Mouse (Mus musculus): ENCODE measurements around the gene Rnf207. TPM values are rescaled to one million over a fixed set of nuclear protein-coding genes. Genes with fewer than 3 reads are reported as not detected.

Rnf207 gene
- polyA plus RNA-seq, 1 experiment = 10.2 TPM

- no peaks in the 10 kb centered on the region; the same call in 1 of the 2 replicates for H3K27me3 ChIP-seq (ENCODE audit: control insufficient read depth, insufficient read depth, low read length)
- no peak for DNase-seq
- 84% methylated on average over 5 of the region's 5 CpGs for WGBS
- H3K4me1 ChIP-seq (replicated peaks; ENCODE audit: control insufficient read depth, insufficient read depth, low read length) = peaks cover 9% of the 10 kb centered on the region
- no peak overlapping the region for H3K4me3 ChIP-seq (ENCODE audit: control insufficient read depth, insufficient read depth, low read length)
- no peak overlapping the region for H3K27ac ChIP-seq (ENCODE audit: control insufficient read depth, insufficient read depth, low read length)
- H3K36me3 ChIP-seq (ENCODE audit: control insufficient read depth, insufficient read depth, low read length) = no peaks in the 10 kb centered on the region
- TF ChIP-seq POLR2A (IDR thresholded peaks at IDR 0.05; ENCODE audit: control insufficient read depth, extremely low read depth, insufficient read depth, low read length, poor library complexity) (no peak), CTCF (IDR thresholded peaks at IDR 0.05; ENCODE audit: borderline replicate concordance, control insufficient read depth, extremely low read depth, insufficient read depth, low read length, poor library complexity) (no peak)
Observed at GRCm38 (mm10) chr4:152321464-152321863, 2.7 kb upstream of the Rnf207 start.

- Histone ChIP-seq H3K4me3 (ENCODE audit: control insufficient read depth, insufficient read depth, low read length) (no peak overlapping the region), H3K36me3 (ENCODE audit: control insufficient read depth, insufficient read depth, low read length) (no peaks in the 10 kb centered on the region), H3K4me1 (replicated peaks; ENCODE audit: control insufficient read depth, insufficient read depth, low read length) (0 out of 2 replicates have a peak, but pooled peaks cover 4% of the 10 kb centered on the region), H3K27me3 (ENCODE audit: control insufficient read depth, insufficient read depth, low read length) (peaks cover 9% of the 10 kb centered on the region), H3K27ac (ENCODE audit: control insufficient read depth, insufficient read depth, low read length) (no peak overlapping the region)
- TF ChIP-seq CTCF (IDR thresholded peaks at IDR 0.05; ENCODE audit: borderline replicate concordance, control insufficient read depth, extremely low read depth, insufficient read depth, low read length, poor library complexity) (no peak), POLR2A (IDR thresholded peaks at IDR 0.05; ENCODE audit: control insufficient read depth, extremely low read depth, insufficient read depth, low read length, poor library complexity) (no peak)
- 95% methylated on average over 6 of the region's 6 CpGs for WGBS
- DNase-seq = no peak
Observed at GRCm38 (mm10) chr4:152317631-152318033, 1.2 kb downstream of the Rnf207 start.

GRCm38 (mm10) chr4:152315498-152316213, 3.1 kb downstream of the Rnf207 start:
- Histone ChIP-seq H3K36me3 (ENCODE audit: control insufficient read depth, insufficient read depth, low read length) (no peaks in the 10 kb centered on the region), H3K27me3 (ENCODE audit: control insufficient read depth, insufficient read depth, low read length) (peaks cover 9% of the 10 kb centered on the region), H3K27ac (ENCODE audit: control insufficient read depth, insufficient read depth, low read length) (no peak overlapping the region), H3K4me3 (ENCODE audit: control insufficient read depth, insufficient read depth, low read length) (no peak overlapping the region), H3K4me1 (replicated peaks; ENCODE audit: control insufficient read depth, insufficient read depth, low read length) (0 out of 2 replicates have a peak, but pooled peaks cover 4% of the 10 kb centered on the region)
- no peak for DNase-seq
- TF ChIP-seq CTCF (IDR thresholded peaks at IDR 0.05; ENCODE audit: borderline replicate concordance, control insufficient read depth, extremely low read depth, insufficient read depth, low read length, poor library complexity) = no peak
- TF ChIP-seq POLR2A (IDR thresholded peaks at IDR 0.05; ENCODE audit: control insufficient read depth, extremely low read depth, insufficient read depth, low read length, poor library complexity) = no peak
- 4% methylated on average over 43 of the region's 43 CpGs for WGBS

GRCm38 (mm10) chr4:152313934-152314333, 4.9 kb downstream of the Rnf207 start:
- TF ChIP-seq CTCF (IDR thresholded peaks at IDR 0.05; ENCODE audit: borderline replicate concordance, control insufficient read depth, extremely low read depth, insufficient read depth, low read length, poor library complexity) = no peak
- TF ChIP-seq POLR2A (IDR thresholded peaks at IDR 0.05; ENCODE audit: control insufficient read depth, extremely low read depth, insufficient read depth, low read length, poor library complexity) = no peak
- H3K4me1 ChIP-seq (replicated peaks; ENCODE audit: control insufficient read depth, insufficient read depth, low read length) = 0 out of 2 replicates have a peak, but pooled peaks cover 4% of the 10 kb centered on the region
- no peak overlapping the region for H3K4me3 ChIP-seq (ENCODE audit: control insufficient read depth, insufficient read depth, low read length)
- H3K27me3 ChIP-seq (ENCODE audit: control insufficient read depth, insufficient read depth, low read length) = peaks cover 9% of the 10 kb centered on the region
- H3K27ac ChIP-seq (ENCODE audit: control insufficient read depth, insufficient read depth, low read length) = no peak overlapping the region
- H3K36me3 ChIP-seq (ENCODE audit: control insufficient read depth, insufficient read depth, low read length) = no peaks in the 10 kb centered on the region
- DNase-seq = no peak

- Histone ChIP-seq H3K4me3 (ENCODE audit: control insufficient read depth, insufficient read depth, low read length) (no peak overlapping the region), H3K27me3 (ENCODE audit: control insufficient read depth, insufficient read depth, low read length) (peaks cover 9% of the 10 kb centered on the region), H3K4me1 (replicated peaks; ENCODE audit: control insufficient read depth, insufficient read depth, low read length) (0 out of 2 replicates have a peak, but pooled peaks cover 4% of the 10 kb centered on the region), H3K27ac (ENCODE audit: control insufficient read depth, insufficient read depth, low read length) (no peak overlapping the region), H3K36me3 (ENCODE audit: control insufficient read depth, insufficient read depth, low read length) (no peaks in the 10 kb centered on the region)
- WGBS = under 1% methylated on average over 29 of the region's 29 CpGs
- TF ChIP-seq CTCF (IDR thresholded peaks at IDR 0.05; ENCODE audit: borderline replicate concordance, control insufficient read depth, extremely low read depth, insufficient read depth, low read length, poor library complexity) (no peak), POLR2A (IDR thresholded peaks at IDR 0.05; ENCODE audit: control insufficient read depth, extremely low read depth, insufficient read depth, low read length, poor library complexity) (no peak)
- no peak for DNase-seq
Observed at GRCm38 (mm10) chr4:152313211-152313632, 5.6 kb downstream of the Rnf207 start.

- H3K4me3 ChIP-seq (ENCODE audit: control insufficient read depth, insufficient read depth, low read length) = no peak overlapping the region
- DNase-seq = no peak
- H3K27me3 ChIP-seq (ENCODE audit: control insufficient read depth, insufficient read depth, low read length) = peaks cover 9% of the 10 kb centered on the region
- 0 out of 2 replicates have a peak, but pooled peaks cover 4% of the 10 kb centered on the region for H3K4me1 ChIP-seq (replicated peaks; ENCODE audit: control insufficient read depth, insufficient read depth, low read length)
- no peak overlapping the region for H3K27ac ChIP-seq (ENCODE audit: control insufficient read depth, insufficient read depth, low read length)
- TF ChIP-seq CTCF (IDR thresholded peaks at IDR 0.05; ENCODE audit: borderline replicate concordance, control insufficient read depth, extremely low read depth, insufficient read depth, low read length, poor library complexity) = no peak
- TF ChIP-seq POLR2A (IDR thresholded peaks at IDR 0.05; ENCODE audit: control insufficient read depth, extremely low read depth, insufficient read depth, low read length, poor library complexity) = no peak
- WGBS = 23% methylated on average over 14 of the region's 14 CpGs
- no peaks in the 10 kb centered on the region for H3K36me3 ChIP-seq (ENCODE audit: control insufficient read depth, insufficient read depth, low read length)
Observed at GRCm38 (mm10) chr4:152312186-152312585, 6.6 kb downstream of the Rnf207 start.
